Mouse (Mus musculus) kidney, adult 9 months (tissue): ENCODE data around the gene Lrpprc.

Experiments
- DNase-seq: peaks from one replicate; pipeline ENCODE4 v3.0.0; 2022

Lrpprc gene

GRCm38 (mm10) chr17:84713563-84714164 is 76.9 kb downstream of the Lrpprc start:
- no peak for DNase-seq

- no peak for DNase-seq
These were observed 81.2 kb downstream of the Lrpprc start for GRCm38 (mm10) chr17:84709403-84709851.

- DNase-seq, result no peak
These were observed 81.8 kb downstream of the Lrpprc start for GRCm38 (mm10) chr17:84708818-84709217.

GRCm38 (mm10) chr17:84707407-84707806 is 83.2 kb downstream of the Lrpprc start:
- DNase-seq, result no peak

GRCm38 (mm10) chr17:84698727-84699126 is 91.9 kb downstream of the Lrpprc start:
- DNase-seq, result peak; percentile 66

- DNase-seq, result peak; percentile 49
These were observed 94.1 kb downstream of the Lrpprc start for GRCm38 (mm10) chr17:84696537-84696936.

- no peak for DNase-seq
These were observed 96.8 kb downstream of the Lrpprc start for GRCm38 (mm10) chr17:84693741-84694140.

GRCm38 (mm10) chr17:84690111-84690510 is 100.5 kb downstream of the Lrpprc start:
- DNase-seq, result no peak

GRCm38 (mm10) chr17:84689316-84689715 is 101.3 kb downstream of the Lrpprc start:
- DNase-seq, result peak; percentile 76

GRCm38 (mm10) chr17:84688834-84689233 is 101.8 kb downstream of the Lrpprc start:
- DNase-seq, result peak; percentile 30

- DNase-seq, result no peak
These were observed 102.6 kb downstream of the Lrpprc start for GRCm38 (mm10) chr17:84687994-84688393.

- DNase-seq, result no peak
These were observed 105.3 kb downstream of the Lrpprc start for GRCm38 (mm10) chr17:84685286-84685685.

- no peak for DNase-seq
These were observed 106.3 kb downstream of the Lrpprc start for GRCm38 (mm10) chr17:84684284-84684683.

- DNase-seq, result no peak
These were observed 107.6 kb downstream of the Lrpprc start, which contains the start of gene Abcg5 for GRCm38 (mm10) chr17:84682734-84683717. TSS of gene Abcg5 (minus strand) at chr17:84683011.

- no peak for DNase-seq
These were observed 108.9 kb downstream of the Lrpprc start for GRCm38 (mm10) chr17:84681670-84682069.

GRCm38 (mm10) chr17:84677595-84677994 is 113.0 kb downstream of the Lrpprc start:
- DNase-seq, result no peak

- no peak for DNase-seq
These were observed 114.6 kb downstream of the Lrpprc start, which contains the start of gene Abcg8 for GRCm38 (mm10) chr17:84675951-84676366. TSS of gene Abcg8 (plus strand) at chr17:84676302.

- no peak for DNase-seq
These were observed 115.4 kb downstream of the Lrpprc start for GRCm38 (mm10) chr17:84675204-84675603.

- no peak for DNase-seq
These were observed 116.5 kb downstream of the Lrpprc start for GRCm38 (mm10) chr17:84674048-84674447.

GRCm38 (mm10) chr17:84672376-84673369 is 117.9 kb downstream of the Lrpprc start:
- DNase-seq, result peak; percentile 84

GRCm38 (mm10) chr17:84667848-84668247 is 122.7 kb downstream of the Lrpprc start:
- DNase-seq, result no peak

GRCm38 (mm10) chr17:84665691-84666090 is 124.9 kb downstream of the Lrpprc start:
- DNase-seq, result peak; percentile 35
